Mouse (Mus musculus): Measurements from ENCODE around the gene Mtg1. TPM values are rescaled to one million over a fixed set of nuclear protein-coding genes. Genes with fewer than 3 reads are reported as not detected.

The Mtg1 gene
- total and polyA plus RNA-seq, 3 experiments: 10.8 to 38.1 TPM; not detected in 1

DNA sequence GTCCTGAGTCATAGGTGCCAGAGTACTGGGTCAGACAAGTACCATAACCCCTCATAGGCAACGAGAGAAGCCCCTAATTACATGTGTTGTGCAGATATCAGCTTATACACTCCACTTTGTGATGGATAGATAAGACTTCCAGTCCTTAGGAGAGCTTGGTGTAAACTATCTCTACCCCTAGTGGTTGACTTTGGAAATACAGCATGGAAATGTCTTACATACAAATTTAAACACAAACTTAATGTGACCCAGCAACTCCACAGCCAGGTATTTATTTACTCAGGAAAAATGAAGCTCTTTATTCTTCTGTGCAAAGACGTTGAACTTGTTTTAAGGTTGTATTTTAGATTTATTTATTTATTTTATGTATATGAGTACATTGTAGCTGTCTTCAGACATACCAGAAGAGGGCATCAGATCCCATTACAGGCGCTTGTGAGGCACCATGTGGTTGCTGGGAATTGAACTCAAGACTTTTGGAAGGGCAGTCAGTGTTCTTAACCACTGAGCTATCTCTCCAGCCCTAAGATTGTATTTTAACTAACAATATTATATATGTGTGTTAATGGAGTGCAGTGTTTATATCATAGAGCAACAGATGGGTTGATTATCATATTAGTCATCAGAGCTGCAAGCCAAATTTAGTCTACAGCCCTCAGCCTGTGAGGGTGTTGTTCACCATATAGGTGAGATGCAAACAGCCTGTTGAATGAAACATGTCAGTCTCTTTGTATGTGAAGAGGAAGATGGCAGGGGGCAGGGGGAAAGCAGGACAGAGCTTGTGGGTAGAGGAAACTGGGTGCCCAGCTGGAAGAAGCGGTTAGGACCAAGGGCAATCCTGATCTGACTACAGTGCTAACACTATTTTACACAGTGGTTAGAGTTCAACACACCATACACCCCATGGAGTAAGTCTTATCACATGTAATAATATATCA, 51.3 kb downstream of the Mtg1 start (continued):
- no peak for TF ChIP-seq ZC3H11A (IDR thresholded peaks at IDR 0.05; ENCODE audit: low read depth, low read length)
- TF ChIP-seq UBTF (IDR thresholded peaks at IDR 0.05; ENCODE audit: borderline replicate concordance, insufficient read depth, low read depth, low read length): no peak
- TF ChIP-seq TBP (IDR thresholded peaks at IDR 0.05; ENCODE audit: low read depth, low read length): no peak
- no peak for TF ChIP-seq POLR2AphosphoS5 (IDR thresholded peaks at IDR 0.05; ENCODE audit: borderline replicate concordance, low read depth, low read length)
- TF ChIP-seq ELF1 (IDR thresholded peaks at IDR 0.05; ENCODE audit: low read depth, low read length): no peak
- TF ChIP-seq MYB (IDR thresholded peaks at IDR 0.05; ENCODE audit: low read depth, low read length): no peak

DNA sequence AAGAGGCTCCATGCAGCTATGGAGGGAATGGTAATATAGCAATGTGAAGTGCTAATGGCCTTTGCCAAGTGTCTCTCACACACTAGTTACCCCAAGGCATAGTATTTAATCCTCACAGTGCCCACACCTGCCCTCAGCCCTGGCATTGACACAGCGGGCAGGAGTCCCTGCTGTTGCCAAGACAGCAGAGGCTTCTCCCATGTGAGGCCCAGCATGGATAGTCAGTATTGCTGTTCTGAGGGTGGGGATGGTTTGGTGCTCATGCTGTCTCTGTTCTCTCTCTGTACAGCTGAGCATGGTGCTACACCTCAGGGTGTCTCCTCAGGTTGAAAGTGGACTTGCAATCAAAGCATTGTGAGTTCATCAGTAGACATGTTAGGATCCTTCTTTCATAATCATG, 53.1 kb downstream of the Mtg1 start:
- no peak for TF ChIP-seq NELFE (IDR thresholded peaks at IDR 0.05; ENCODE audit: low read depth, low read length)
- no peak for TF ChIP-seq CHD1 (IDR thresholded peaks at IDR 0.05; ENCODE audit: low read depth, low read length)
- no peak for TF ChIP-seq GABPA (IDR thresholded peaks at IDR 0.05; ENCODE audit: low read depth, low read length)
- no peak for TF ChIP-seq MAX (IDR thresholded peaks at IDR 0.05; ENCODE audit: low read length)
- TF ChIP-seq HCFC1 (IDR thresholded peaks at IDR 0.05; ENCODE audit: low read depth, low read length): no peak
- no peak for TF ChIP-seq SMC3 (IDR thresholded peaks at IDR 0.05; ENCODE audit: low read depth, low read length)
- no peak for TF ChIP-seq NRF1 (IDR thresholded peaks at IDR 0.05; ENCODE audit: insufficient read depth, low read depth, low read length, poor library complexity, severe bottlenecking)
- TF ChIP-seq MEF2A (IDR thresholded peaks at IDR 0.05; ENCODE audit: extremely low read depth, insufficient replicate concordance, low read depth, low read length, poor library complexity, severe bottlenecking): no peak
- Histone ChIP-seq H3K79me2 (ENCODE audit: control insufficient read depth, insufficient read depth, low read length, poor library complexity) (no peaks in the 10 kb centered on the region), H3K4me3 (ENCODE audit: control insufficient read depth in 1 of 2, insufficient read depth in 1 of 2, low read depth in 2 of 2, low read length in 2 of 2) (no peak overlapping the region), H3K27me3 (ENCODE audit: control insufficient read depth in 1 of 2, insufficient read depth in 2 of 2, low read length in 2 of 2) (no peaks in the 10 kb centered on the region), H3K4me1 (ENCODE audit: control insufficient read depth in 1 of 2, insufficient read depth in 2 of 2, low read length in 2 of 2) (peaks cover 0 to 6% of the 10 kb centered on the region in 2 experiments; a peak in 2 of 4 replicates), H3K27ac (ENCODE audit: control insufficient read depth, low read depth, low read length) (no peak overlapping the region), H3K9ac (ENCODE audit: control insufficient read depth, low read depth, low read length, poor library complexity, severe bottlenecking) (no peak overlapping the region), H3K36me3 (ENCODE audit: control insufficient read depth in 1 of 2, insufficient read depth in 2 of 2, low read length in 2 of 2) (no peaks in the 10 kb centered on the region), H3K9me3 (replicated peaks; ENCODE audit: insufficient read depth, low read length) (no peaks in the 10 kb centered on the region)
- no peak for DNase-seq (ENCODE audit: low read depth, low spot score)

DNA sequence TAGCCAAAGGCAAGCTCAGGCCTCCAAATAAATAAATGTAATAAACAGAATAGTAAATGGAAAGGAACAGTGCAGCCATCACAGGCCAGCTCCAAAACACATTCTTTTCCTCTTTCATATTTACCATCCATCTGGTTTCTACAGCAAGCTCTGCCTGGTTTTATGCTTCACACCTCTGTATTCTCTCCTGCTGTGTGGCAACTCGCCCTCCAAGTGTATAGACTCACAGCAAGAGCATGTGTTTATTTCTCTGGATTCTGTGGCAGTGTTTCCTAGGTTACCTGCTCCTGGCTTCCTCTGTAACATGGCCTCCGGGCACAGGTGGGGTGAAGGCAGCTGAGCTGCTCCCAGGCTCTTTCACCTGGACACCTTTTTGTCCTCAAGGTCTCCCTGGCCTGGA, 55.1 kb downstream of the Mtg1 start:
- no peaks in the 10 kb centered on the region for H3K27me3 ChIP-seq (ENCODE audit: control insufficient read depth in 1 of 2, insufficient read depth in 2 of 2, low read length in 2 of 2)
- no peak for DNase-seq (ENCODE audit: low read depth, low spot score)

More for the DNA sequence above, 55.1 kb downstream of the Mtg1 start:
- H3K27ac ChIP-seq (ENCODE audit: control insufficient read depth, low read depth, low read length): no peak overlapping the region
- no peaks in the 10 kb centered on the region for H3K79me2 ChIP-seq (ENCODE audit: control insufficient read depth, insufficient read depth, low read length, poor library complexity)
- no peak overlapping the region for H3K4me3 ChIP-seq (ENCODE audit: control insufficient read depth in 1 of 2, insufficient read depth in 1 of 2, low read depth in 2 of 2, low read length in 2 of 2)
- H3K9me3 ChIP-seq (replicated peaks; ENCODE audit: insufficient read depth, low read length): no peaks in the 10 kb centered on the region
- TF ChIP-seq CHD2 (IDR thresholded peaks at IDR 0.05; ENCODE audit: low read length) (no peak), SIN3A (IDR thresholded peaks at IDR 0.05; ENCODE audit: low read length) (no peak), CHD1 (IDR thresholded peaks at IDR 0.05; ENCODE audit: low read depth, low read length) (no peak), ZKSCAN1 (IDR thresholded peaks at IDR 0.05; ENCODE audit: low read depth, low read length) (no peak), ZC3H11A (IDR thresholded peaks at IDR 0.05; ENCODE audit: low read depth, low read length) (no peak)
- no peak overlapping the region for H3K9ac ChIP-seq (ENCODE audit: control insufficient read depth, low read depth, low read length, poor library complexity, severe bottlenecking)
- peaks cover 0 to 6% of the 10 kb centered on the region in 2 experiments; a peak in 2 of 4 replicates for H3K4me1 ChIP-seq (ENCODE audit: control insufficient read depth in 1 of 2, insufficient read depth in 2 of 2, low read length in 2 of 2)
- no peaks in the 10 kb centered on the region for H3K36me3 ChIP-seq (ENCODE audit: control insufficient read depth in 1 of 2, insufficient read depth in 2 of 2, low read length in 2 of 2)

All from MEL (cell line).